Mouse (Mus musculus) neural tube, embryonic 10.5 days (tissue): ENCODE data around the gene Anks3.
A peak's percentile ranks its signal among the peaks of the same experiment; 100 is the strongest.

Experiments used
- DNase-seq: peaks from one replicate; pipeline ENCODE4 v3.0.0-alpha.2; 2017; ENCODE audit warnings: low spot score; ENCODE audit errors: extremely low spot score

The Anks3 gene

DNA sequence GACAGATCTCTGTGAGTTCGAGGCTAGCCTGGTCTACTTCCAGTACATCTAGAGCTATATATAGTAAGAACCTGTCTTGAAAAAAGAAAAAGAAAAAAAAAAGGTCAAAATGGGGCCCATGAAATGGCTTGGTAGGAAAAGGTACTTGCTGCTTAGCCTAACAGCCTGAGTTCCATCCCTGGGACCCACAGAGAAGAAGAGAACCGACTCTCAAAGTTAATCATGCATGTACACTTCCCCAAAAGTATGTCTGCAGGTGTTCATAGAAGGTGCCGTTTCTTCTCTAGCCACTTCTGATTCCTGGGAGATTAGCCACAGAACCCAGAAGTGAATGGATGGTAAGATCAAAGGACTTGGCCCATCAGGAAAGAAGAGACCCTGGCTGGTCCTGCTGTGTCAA lies 4.4 kb upstream of the Anks3 start:
- DNase-seq = no peak

DNA sequence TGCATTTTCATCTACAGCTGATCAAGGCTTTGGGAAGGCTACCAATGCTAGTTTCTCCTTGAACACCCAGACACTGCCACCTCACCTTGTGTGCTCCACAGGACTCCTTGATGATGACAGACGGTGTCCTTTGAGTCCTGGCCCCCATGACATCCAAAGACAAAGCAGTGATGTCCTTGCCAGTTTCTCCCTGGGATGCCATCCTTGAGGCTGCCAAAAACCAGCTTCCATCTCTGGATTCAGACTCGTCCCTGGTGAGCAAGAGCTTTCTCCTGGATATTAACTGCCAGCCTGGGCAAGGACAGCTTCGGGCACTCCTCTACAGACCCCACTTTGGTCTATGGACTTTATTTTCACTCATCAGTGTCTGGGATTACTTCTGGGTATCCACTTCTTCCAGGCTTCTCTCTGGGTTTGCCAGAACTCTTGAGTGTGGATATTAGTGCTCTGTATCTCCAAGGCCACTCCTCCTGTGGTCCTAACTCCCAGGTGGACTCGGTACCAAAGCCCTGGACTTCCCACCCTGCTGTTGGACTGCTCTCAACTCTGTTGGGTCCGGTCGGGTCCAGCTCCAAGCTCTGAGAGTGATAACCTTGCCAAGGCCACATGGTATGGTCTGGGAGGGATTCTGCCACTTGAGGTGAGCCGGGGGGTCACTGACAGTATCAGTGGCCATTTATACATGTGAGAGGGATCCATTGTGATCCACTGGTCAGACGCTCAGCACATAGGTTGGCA lies 1.6 kb upstream of the Anks3 start:
- no peak for DNase-seq

DNA sequence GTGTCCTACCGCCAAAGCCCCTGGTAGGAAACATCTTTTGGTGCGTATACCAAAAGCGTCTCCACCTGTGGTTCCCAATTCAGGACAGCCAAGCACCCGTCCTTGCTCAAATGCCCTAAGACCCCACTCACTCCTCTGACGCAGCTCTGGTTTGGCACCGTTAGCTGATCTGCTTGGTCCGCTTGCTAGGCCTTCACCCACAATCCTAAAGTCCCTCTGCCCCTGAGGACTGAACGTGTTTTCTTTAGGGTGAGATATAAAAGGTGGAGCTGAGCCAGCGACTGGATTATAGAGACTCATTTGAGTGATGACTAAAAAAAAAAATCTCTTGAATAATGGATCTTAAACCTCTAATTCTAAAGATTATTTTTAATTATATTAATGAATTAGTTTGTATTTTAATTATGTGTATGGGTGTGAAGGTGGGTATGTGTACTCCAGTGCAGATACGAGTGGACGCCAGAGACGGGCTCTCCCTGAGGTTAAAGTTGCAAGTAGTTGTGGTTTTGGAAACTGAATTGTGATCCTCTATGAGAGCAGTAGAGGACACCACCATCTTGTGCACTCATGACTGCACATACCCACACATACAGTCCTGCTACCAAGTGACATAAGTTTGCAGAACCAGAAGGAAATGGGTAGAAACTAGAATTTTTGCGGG lies 856 bp upstream of the Anks3 start:
- no peak for DNase-seq

DNA sequence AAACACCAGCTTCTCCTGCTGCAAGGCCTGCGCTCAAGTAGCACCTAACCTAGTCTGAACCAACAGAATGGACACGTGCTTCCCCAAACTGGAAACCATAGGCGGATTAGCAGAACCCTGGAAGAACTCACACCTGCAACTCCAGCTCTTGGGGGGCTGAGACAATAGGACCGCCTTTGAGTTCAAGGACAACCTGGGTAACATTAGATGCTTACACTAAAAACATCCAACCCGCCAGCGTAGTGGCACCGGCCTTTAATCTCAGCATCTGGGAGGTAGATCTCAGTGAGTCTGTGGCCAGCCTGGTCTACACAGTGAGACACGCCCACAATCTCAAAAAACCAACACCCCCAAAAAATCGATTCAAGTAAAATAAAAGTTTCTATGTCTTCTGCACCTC lies 659 bp downstream of the Anks3 start:
- no peak for DNase-seq

DNA sequence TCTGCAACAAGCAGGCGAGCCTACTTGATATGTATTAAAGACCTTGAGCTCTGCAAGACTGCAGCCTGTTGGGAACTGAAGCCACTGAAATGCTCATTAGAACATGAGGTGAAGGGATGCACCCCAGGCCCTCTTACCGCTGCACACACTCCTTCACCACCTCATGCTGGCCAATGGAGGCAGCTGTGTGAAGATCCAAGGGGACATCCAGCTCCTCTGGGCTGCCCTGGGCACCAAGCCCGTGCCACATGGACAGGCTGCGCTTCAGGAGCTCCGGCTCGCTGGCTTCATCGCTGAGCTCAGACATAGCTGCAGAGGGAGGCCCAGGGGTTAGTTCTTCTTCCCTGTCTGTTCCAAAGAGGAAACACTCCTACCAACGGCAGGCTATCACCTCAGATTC lies 3.7 kb downstream of the Anks3 start:
- no peak for DNase-seq

DNA sequence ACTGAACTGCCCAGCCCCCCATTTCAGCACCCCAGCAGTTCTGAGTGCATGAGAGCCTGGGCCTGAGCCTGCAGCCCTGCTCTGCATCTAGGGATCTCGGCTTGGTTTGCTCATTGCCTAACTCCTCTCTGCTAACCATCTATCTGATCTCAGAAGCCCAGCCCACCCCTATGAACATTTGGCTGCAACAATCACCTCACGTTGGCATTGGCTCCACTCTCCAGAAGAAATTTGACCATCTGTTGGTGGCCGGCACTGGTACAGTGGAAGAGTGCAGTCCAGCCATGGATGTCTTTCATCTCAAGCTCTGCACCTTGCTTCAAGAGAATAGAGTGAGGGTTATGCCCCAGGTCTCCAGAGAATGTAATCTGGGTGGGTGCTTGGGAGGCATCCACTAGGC lies 6.6 kb downstream of the Anks3 start:
- DNase-seq = no peak

DNA sequence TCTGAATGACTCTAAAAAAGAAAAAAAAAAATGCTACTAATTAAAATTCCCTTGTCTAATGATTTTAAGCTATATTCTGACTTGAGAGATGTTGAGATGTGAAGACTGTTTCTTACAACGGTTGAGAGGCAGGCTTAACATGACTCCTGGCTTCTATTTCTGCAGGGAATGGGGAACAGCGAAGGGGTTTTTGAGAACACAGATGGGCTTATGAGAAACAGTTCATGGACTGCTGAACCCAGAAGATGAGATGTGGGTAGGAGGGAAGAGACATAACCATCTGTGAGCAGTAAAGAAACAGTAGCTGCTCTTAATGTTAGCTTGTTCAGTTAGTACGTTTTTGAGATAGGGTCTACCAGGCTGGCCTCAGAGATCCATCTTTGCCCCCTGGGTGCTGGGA lies 7.4 kb downstream of the Anks3 start:
- DNase-seq = no peak

DNA sequence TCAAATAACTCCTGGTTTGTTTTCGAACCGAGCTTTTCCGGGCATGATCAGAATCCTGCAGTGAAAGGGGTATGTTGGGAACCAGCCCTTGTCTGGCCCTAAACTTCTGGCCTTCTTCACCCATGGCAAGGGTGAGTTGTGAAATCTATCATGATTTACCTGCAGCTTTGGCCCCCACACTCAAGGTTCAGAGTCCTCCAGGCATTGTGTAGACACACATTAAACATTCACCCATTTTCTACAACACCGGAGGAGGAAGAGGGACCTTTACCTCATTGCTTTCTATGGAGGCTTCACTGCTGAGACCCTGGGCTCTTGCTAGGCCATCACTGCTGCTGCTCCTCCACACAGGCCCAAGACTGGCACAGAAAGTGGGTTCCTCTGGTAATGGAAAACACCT lies 16.6 kb downstream of the Anks3 start:
- no peak for DNase-seq

DNA sequence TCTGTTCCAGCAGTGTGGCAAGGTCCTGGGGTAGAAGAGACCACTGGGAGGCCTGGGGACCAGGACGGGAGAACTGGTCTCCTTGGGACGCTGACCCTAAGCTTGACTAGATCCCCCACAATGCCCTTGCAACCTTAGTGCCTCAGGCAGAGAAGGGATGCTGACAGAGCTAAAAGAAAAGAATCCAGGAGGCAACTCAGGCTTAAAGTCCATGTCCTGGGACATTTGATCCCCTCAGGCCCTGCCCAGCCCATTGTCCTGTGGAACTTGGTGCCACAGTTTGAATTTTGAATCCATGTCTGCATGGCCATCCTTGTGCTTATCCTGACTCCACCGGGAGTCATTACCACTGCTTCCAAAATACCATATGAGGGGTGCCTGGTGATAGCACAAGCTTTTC lies 17.9 kb downstream of the Anks3 start:
- no peak for DNase-seq

DNA sequence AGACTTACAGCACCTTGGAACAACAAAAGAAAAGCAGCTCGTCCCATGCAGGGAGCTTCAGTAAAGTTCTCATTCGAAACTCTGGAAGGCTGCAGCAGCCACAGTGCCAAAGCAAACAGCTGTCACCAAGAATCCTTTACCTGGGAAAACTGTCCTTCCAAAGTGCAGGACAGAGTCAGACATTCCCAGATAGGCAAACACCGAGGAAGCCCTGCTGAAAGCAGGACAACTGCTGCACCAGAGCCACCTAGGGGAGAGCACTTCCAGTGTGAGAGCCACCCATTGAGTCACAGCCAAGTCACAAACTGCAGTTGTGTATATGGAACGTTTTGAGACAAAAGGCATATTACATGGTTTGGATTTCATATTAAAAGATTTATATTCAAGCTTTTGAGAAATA lies 18.6 kb downstream of the Anks3 start:
- no peak for DNase-seq

DNA sequence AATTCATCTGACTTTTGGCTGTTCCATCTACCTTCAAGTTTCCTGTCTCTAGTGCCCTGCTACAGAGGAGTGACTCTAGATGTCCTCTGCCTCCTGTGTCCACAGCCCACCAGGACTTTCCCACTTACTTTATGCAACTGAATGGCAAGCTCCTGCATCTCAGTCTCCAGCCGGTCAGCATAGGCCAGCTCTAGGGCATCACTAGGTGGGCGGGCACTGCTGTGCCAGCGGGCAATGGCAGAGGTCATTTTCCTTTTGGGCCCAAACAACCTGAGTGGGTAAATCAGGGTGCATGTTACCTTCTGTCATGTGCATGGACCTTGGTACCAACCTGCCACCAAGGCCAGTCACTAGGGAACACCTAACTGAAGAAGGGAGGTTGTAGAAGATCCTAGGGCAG lies 20.6 kb downstream of the Anks3 start:
- no peak for DNase-seq

DNA sequence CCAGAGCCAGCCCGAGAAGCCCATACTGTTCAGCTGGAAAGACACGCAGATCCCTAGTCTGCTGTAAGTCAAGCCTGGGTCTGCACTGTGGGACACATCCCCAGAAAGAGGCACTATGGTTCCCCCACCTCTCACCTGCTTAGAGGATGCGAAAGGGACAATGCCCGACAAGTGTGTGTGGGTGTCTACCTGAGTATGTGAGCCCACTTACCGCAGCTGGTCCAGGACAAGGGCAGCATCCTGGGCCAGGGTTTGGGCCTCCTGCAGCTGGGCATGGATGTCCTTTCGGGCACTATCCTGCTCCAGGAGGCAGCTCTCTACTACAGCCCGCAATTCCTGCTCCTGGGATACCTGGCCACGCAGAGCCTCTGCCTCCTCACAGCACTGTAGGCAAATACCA lies 21.1 kb downstream of the Anks3 start:
- no peak for DNase-seq

DNA sequence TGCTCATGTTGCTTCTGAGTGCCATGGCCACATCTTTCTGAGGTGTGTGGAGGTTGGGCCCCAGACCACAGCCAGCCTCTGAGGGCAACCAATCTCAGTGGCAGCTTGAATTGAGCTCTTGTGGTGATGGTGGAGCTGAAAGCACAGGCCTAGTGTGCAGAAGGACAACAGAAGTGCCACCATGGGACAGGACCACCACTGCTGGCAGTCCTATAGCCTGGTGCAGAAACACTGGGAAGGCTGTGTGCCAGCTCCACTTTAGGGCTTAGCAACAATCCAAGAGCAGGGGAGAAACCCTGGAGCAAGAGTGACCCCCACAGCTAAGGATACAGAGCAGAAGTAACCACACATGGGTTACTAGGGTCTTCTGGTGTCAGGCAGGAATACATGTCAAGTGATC lies 23.0 kb downstream of the Anks3 start:
- DNase-seq = no peak

DNA sequence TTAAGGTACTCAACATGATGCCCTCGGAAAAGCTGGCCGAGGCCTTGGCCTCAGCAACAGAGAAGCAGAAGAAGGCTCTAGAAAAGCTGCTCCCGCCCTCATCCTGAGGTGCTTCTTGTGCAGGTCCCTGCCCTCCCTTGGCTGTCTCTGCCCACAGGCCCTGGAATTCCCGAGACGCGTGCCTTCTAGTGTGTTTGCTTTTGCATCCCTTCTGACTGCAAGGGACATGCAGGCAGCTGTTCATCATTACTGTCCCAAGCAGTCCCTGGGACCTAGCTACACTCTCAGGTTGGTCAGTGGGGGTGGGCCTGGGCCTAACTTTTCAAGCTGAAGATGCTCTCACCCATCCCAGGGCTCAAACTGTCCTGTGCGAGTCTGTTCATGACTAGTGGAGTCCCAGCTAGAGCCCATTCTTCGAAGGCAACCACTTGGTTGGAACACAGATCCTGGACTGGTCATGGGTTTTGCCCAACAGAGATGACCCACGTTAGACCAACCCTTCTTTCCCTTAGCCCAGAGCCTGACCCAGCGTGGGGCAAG lies 23.6 kb downstream of the Anks3 start:
- DNase-seq = no peak

DNA sequence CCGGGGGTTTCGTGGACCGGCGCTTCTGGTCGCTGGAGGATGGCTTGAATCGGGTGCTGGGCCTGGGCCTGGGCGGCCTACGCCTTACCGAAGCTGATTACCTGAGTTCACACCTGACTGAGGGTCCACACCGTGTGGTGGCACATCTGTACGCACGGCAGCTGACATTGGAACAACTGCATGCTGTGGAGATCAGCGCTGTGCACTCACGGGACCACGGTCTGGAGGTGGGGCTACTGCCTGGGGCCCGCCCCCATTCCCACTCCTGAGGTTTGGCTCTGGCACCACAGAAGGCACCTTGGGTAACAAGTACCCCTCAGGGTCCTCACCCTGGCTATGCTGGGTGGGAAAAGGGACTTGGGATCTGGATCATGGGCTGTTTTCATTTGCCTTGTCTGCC lies 24.6 kb downstream of the Anks3 start:
- DNase-seq = no peak

DNA sequence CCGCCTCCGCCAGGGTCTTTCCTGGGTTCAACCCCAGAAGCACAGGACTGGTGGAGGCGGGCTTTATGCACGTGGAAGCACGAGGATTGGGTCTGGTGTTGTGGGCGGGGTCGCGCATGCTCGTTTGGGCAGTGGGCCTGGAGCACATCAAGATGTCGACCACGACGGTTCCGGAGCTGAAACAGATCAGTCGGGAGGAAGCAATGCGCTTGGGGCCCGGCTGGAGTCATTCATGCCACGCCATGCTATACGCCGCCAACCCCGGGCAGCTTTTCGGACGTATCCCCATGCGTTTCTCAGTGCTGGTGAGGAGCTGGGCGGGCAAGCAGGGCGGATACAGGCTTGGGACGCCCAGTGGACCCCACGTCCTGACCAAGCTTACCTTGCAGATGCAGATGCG lies 25.0 kb downstream of the Anks3 start:
- peak; percentile 95 for DNase-seq

DNA sequence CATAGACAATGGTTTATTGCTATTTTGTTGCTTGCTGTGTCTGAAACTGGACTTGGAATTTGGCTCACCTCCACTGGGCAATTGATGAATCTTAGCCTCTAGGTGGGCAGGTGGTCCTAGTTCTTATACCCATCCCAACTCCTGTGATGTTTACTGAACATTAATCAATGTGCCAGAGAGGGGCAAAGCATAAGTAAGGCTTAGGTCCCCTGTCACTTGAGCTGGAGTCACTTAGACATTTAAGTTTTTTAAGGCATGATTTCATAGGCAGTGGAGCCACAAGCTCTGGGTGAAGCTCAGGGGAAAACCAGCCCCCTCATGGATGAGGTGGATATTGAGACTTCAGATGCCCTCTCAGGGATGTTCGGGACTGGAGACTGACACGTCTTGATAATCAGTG lies 25.5 kb downstream of the Anks3 start, which contains the start of gene Nudt16l1:
TSS of gene Nudt16l1 (plus strand) at position 301 of the 400 bp plus-strand sequence.
- DNase-seq = no peak

DNA sequence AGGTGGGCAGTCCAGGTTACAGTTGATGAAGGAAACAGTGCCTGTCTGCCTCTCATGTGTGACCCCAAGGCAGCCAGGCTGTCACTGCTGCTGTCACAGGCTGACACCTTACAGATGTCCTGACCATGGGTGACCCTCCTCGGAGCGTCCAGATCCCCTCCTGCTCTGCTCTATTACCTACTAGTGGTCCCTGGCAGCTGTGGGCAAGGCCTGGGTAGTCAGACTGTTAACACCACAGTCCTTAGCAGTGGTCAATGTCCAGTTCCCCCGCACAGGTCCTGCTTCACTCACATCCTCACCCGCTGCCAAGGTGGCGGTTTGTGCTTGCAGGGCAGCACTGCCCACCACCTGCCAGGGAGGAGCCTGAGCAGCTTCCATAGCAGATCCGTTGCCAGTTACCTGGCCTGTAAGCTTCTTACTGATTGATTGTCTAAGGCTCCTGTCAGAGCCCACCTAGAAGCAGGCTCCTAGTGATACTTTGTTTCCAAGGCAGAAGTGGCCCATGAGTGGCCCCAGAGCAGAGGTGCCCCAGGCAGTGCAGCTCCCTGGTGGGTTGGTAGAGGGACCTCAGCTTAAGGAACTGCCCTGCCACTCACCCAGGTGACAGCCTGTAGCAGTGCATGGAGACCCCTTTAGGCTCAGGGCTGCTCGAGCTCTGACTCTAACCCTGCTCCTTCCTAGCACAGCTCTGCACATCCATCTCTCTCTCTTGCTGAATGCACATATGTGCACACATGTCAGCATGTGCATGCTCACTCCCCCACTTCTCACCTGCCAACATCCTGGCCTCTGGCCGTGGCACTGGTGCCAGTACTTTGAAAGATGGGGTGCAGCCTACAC lies 26.4 kb downstream of the Anks3 start:
- DNase-seq = no peak

DNA sequence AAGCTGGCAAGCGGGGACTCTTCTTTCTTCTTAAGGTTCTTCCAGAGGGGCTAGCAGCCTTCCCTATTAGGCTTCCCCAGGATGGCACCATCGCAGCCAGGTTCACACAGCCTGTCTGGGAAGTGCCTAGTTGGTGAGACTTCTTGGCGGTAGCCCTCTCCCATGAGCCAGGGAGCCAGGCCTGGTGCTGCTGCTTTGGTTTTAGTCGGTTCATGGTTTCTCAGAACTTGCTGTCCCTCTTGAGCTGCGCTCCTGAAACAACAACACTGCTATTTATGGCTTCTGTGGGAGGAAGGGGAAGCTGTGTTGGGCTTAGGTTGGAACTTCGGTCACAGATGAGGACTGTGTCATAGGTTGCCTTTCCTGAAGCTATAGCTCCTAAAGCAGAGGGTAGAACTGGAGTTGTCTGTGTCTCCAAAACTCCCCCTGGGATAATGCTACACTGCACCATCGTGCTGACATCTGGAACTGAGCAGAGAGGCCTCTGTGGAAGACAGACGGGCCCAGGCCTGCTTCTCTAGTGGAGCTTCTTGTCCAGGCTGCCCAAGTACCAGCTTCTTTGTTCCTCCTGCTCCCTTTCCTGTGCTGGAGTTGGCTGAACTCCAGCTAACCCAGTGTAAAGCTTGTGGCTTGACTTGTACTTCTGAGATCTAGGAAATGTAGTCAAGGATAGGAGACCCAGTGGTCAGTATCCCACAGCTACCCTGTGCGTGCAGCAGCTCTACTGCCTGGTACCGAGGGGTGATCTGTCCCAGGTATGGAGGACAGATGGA lies 27.9 kb downstream of the Anks3 start:
- DNase-seq = no peak

DNA sequence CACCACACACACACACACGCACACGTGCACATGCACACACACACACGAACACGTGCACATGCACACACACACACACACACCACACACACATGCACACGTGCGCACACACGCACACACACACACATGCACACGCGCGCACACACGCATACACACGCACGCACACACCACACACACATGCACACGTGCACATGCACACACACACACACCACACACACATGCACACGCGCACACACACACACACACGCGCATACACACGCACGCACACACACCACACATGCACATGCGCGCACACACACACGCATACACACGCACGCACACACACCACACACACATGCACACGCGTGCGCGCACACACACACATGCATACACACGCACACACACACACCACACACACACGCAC lies 28.6 kb downstream of the Anks3 start:
- DNase-seq = no peak

DNA sequence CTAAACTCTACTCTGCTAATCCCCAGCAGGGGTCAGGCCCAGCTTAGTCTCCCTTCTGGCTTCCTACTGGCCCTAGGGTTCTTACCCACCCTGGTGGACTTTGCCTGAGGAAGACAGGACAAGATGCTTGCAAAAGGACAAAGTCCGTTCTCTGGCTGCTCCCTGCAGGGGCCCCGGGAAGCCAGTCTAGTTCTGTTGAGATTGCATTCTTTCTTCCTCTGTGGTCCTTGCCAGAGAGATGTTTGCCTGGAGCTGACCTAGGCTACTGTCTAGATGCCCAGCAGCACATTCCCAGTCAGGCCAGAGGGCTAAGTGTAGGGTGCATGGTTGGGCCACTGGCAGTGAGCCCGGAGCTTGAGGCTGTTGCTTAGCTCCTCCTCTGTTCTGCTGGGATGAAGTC lies 31.6 kb downstream of the Anks3 start:
- no peak for DNase-seq
